Mouse (Mus musculus): ENCODE results near the gene Gm20661. TPM values are rescaled to one million over a fixed set of nuclear protein-coding genes. Genes with fewer than 3 reads are reported as not detected.

Gene Gm20661
- polyA plus RNA-seq (2014; fragmentation: Nextera tagmentation; extraction: Ambion mirVana), result 1.0 and 1.7 TPM in 2 replicates

- DNase-seq (ENCODE audit: low spot score) (peak; percentile 78), ATAC-seq (replicated peaks; ENCODE audit: low FRiP score) (no peak)
- no peak within 1 kb of the TSS for H3K4me3 ChIP-seq (ENCODE audit: low read depth, low read length)
- H3K9ac ChIP-seq (ENCODE audit: low read length), result peak within 1 kb of the TSS; percentile 31
- H3K4me1 ChIP-seq (replicated peaks; ENCODE audit: control insufficient read depth, insufficient read depth, low read length), result peaks cover 14% of the 10 kb centered on the region; the same call in 1 of the 2 replicates
- H3K9me3 ChIP-seq (ENCODE audit: control insufficient read depth, low read length), result no peaks in the 10 kb centered on the region
- peak within 1 kb of the TSS; percentile 77 for H3K27ac ChIP-seq (ENCODE audit: low read depth, low read length)
- H3K36me3 ChIP-seq (ENCODE audit: control insufficient read depth, insufficient read depth, low read length), result no peaks in the 10 kb centered on the region
- H3K4me2 ChIP-seq (ENCODE audit: low read depth, low read length, severe bottlenecking), result peak within 1 kb of the TSS; percentile 36
- peaks cover 15% of the 10 kb centered on the region for H3K27me3 ChIP-seq (ENCODE audit: control insufficient read depth, insufficient read depth, low read length)
- 64% methylated on average over 14 of the region's 14 CpGs for WGBS
Measured at GRCm38 (mm10) chr9:107982681-107983346, at the start of gene Gm20661. Gene Gm20661 (plus strand): TSS chr9:107983058.

- Histone ChIP-seq H3K27ac (ENCODE audit: low read depth, low read length) (no peak overlapping the region), H3K9me3 (ENCODE audit: control insufficient read depth, low read length) (no peaks in the 10 kb centered on the region), H3K36me3 (ENCODE audit: control insufficient read depth, insufficient read depth, low read length) (no peaks in the 10 kb centered on the region), H3K4me3 (ENCODE audit: low read depth, low read length) (no peak overlapping the region), H3K9ac (ENCODE audit: low read length) (no peak overlapping the region), H3K27me3 (ENCODE audit: control insufficient read depth, insufficient read depth, low read length) (no peaks in the 10 kb centered on the region), H3K4me2 (ENCODE audit: low read depth, low read length, severe bottlenecking) (no peak overlapping the region), H3K4me1 (replicated peaks; ENCODE audit: control insufficient read depth, insufficient read depth, low read length) (peaks cover 13% of the 10 kb centered on the region; the same call in 1 of the 2 replicates)
- 87% methylated on average over 11 of the region's 11 CpGs for WGBS
- ATAC-seq (replicated peaks; ENCODE audit: low FRiP score), result no peak
- DNase-seq (ENCODE audit: low spot score), result no peak
Measured at GRCm38 (mm10) chr9:107934146-107934545, 48.7 kb upstream of the Gm20661 start.

GRCm38 (mm10) chr9:107935374-107935773 is 47.5 kb upstream of the Gm20661 start, which contains the start of gene Camkv:
Gene Camkv (plus strand): TSS chr9:107935674.
- Histone ChIP-seq H3K4me3 (ENCODE audit: low read depth, low read length) (peak within 1 kb of the TSS; percentile 52), H3K4me1 (replicated peaks; ENCODE audit: control insufficient read depth, insufficient read depth, low read length) (peaks cover 13% of the 10 kb centered on the region; the same call in 1 of the 2 replicates), H3K9ac (ENCODE audit: low read length) (peak within 1 kb of the TSS; percentile 67), H3K27me3 (ENCODE audit: control insufficient read depth, insufficient read depth, low read length) (no peaks in the 10 kb centered on the region), H3K36me3 (ENCODE audit: control insufficient read depth, insufficient read depth, low read length) (no peaks in the 10 kb centered on the region), H3K27ac (ENCODE audit: low read depth, low read length) (no peak within 1 kb of the TSS), H3K4me2 (ENCODE audit: low read depth, low read length, severe bottlenecking) (peak within 1 kb of the TSS; percentile 98), H3K9me3 (ENCODE audit: control insufficient read depth, low read length) (no peaks in the 10 kb centered on the region)
- WGBS, result 8% methylated on average over 3 of the region's 3 CpGs
- ATAC-seq (replicated peaks; ENCODE audit: low FRiP score) (no peak), DNase-seq (ENCODE audit: low spot score) (no peak)

DNA sequence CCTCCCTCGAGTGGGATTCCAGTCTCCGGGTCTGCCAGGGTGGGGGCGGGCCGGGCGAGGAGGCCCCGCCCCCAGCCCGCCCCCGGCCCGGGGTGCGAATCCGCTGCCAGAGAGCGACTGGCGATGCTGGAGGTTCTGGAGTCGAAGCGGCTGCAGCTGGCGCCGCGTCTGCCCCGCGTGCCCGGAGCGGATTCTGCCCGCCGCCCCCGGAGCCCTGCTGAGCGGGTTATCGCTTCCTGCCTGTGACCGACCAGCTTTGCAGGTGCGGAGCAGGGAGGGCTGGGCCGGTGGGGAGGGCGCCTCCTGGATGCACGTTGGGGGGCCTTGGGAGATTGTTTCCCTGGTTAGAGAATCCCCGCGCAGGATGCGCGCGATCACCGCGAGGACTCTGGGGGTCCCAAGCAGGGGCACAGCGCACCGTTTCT is 47.1 kb upstream of the Gm20661 start:
- H3K9ac ChIP-seq (ENCODE audit: low read length), result peak overlapping the region; percentile 67
- ATAC-seq (replicated peaks; ENCODE audit: low FRiP score) (peak; percentile 66), DNase-seq (ENCODE audit: low spot score) (peak; percentile 72)
- H3K4me1 ChIP-seq (replicated peaks; ENCODE audit: control insufficient read depth, insufficient read depth, low read length), result peaks cover 13% of the 10 kb centered on the region; the same call in 1 of the 2 replicates
- peak overlapping the region; percentile 98 for H3K4me2 ChIP-seq (ENCODE audit: low read depth, low read length, severe bottlenecking)
- under 1% methylated on average over 34 of the region's 41 CpGs for WGBS
- H3K9me3 ChIP-seq (ENCODE audit: control insufficient read depth, low read length), result no peaks in the 10 kb centered on the region
- no peaks in the 10 kb centered on the region for H3K36me3 ChIP-seq (ENCODE audit: control insufficient read depth, insufficient read depth, low read length)
- H3K4me3 ChIP-seq (ENCODE audit: low read depth, low read length), result peak overlapping the region; percentile 52
- H3K27me3 ChIP-seq (ENCODE audit: control insufficient read depth, insufficient read depth, low read length), result no peaks in the 10 kb centered on the region
- no peak overlapping the region for H3K27ac ChIP-seq (ENCODE audit: low read depth, low read length)

GRCm38 (mm10) chr9:107936215-107936822 is 46.5 kb upstream of the Gm20661 start:
- under 1% methylated on average over 29 of the region's 29 CpGs for WGBS
- no peaks in the 10 kb centered on the region for H3K36me3 ChIP-seq (ENCODE audit: control insufficient read depth, insufficient read depth, low read length)
- H3K9ac ChIP-seq (ENCODE audit: low read length), result peak overlapping the region; percentile 67
- H3K4me3 ChIP-seq (ENCODE audit: low read depth, low read length), result peak overlapping the region; percentile 52
- H3K4me2 ChIP-seq (ENCODE audit: low read depth, low read length, severe bottlenecking), result peak overlapping the region; percentile 98
- no peaks in the 10 kb centered on the region for H3K27me3 ChIP-seq (ENCODE audit: control insufficient read depth, insufficient read depth, low read length)
- DNase-seq (ENCODE audit: low spot score) (peak; percentile 67), ATAC-seq (replicated peaks; ENCODE audit: low FRiP score) (peak; percentile 80)
- no peaks in the 10 kb centered on the region for H3K9me3 ChIP-seq (ENCODE audit: control insufficient read depth, low read length)
- no peak overlapping the region for H3K27ac ChIP-seq (ENCODE audit: low read depth, low read length)
- H3K4me1 ChIP-seq (replicated peaks; ENCODE audit: control insufficient read depth, insufficient read depth, low read length), result peaks cover 13% of the 10 kb centered on the region; the same call in 1 of the 2 replicates

DNA sequence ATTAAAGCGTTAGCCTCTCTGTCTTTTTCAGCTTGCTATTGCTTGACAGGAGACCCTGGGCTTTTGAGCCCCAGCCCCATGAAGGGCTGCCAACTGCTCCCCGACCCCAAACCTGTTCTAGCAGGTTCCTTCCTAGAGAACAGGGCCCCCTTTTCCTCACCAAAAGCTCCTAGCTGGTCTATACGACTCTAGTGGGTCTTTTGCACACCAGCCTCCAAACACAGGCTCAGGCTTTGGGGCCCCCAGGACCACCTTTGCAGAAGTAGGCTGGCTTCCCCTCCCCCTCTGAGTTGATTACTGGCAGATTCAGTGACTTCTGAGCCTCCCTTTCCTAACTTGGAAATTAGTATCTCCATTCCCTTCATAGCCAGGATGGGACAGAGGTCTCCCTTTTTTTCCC is 46.0 kb upstream of the Gm20661 start:
- H3K27ac ChIP-seq (ENCODE audit: low read depth, low read length), result no peak overlapping the region
- no peak for ATAC-seq (replicated peaks; ENCODE audit: low FRiP score)

GRCm38 (mm10) chr9:107947241-107948194 is 35.3 kb upstream of the Gm20661 start:
- Histone ChIP-seq H3K4me3 (ENCODE audit: low read depth, low read length) (no peak overlapping the region), H3K9me3 (ENCODE audit: control insufficient read depth, low read length) (no peaks in the 10 kb centered on the region), H3K27me3 (ENCODE audit: control insufficient read depth, insufficient read depth, low read length) (no peaks in the 10 kb centered on the region), H3K36me3 (ENCODE audit: control insufficient read depth, insufficient read depth, low read length) (no peaks in the 10 kb centered on the region), H3K4me1 (replicated peaks; ENCODE audit: control insufficient read depth, insufficient read depth, low read length) (peaks cover 2% of the 10 kb centered on the region; the same call in 1 of the 2 replicates), H3K4me2 (ENCODE audit: low read depth, low read length, severe bottlenecking) (no peak overlapping the region), H3K27ac (ENCODE audit: low read depth, low read length) (no peak overlapping the region), H3K9ac (ENCODE audit: low read length) (no peak overlapping the region)
- no peak for ATAC-seq (replicated peaks; ENCODE audit: low FRiP score)
- 91% methylated on average over 31 of the region's 31 CpGs for WGBS
- no peak for DNase-seq (ENCODE audit: low spot score)

More for the DNA sequence above, 46.0 kb upstream of the Gm20661 start:
- H3K36me3 ChIP-seq (ENCODE audit: control insufficient read depth, insufficient read depth, low read length), result no peaks in the 10 kb centered on the region
- no peak for DNase-seq (ENCODE audit: low spot score)
- H3K9ac ChIP-seq (ENCODE audit: low read length), result peak overlapping the region; percentile 67
- no peaks in the 10 kb centered on the region for H3K9me3 ChIP-seq (ENCODE audit: control insufficient read depth, low read length)
- H3K4me3 ChIP-seq (ENCODE audit: low read depth, low read length), result peak overlapping the region; percentile 52
- H3K4me1 ChIP-seq (replicated peaks; ENCODE audit: control insufficient read depth, insufficient read depth, low read length), result peaks cover 13% of the 10 kb centered on the region; the same call in 1 of the 2 replicates
- WGBS, result 4% methylated on average over 3 of the region's 3 CpGs
- no peaks in the 10 kb centered on the region for H3K27me3 ChIP-seq (ENCODE audit: control insufficient read depth, insufficient read depth, low read length)
- peak overlapping the region; percentile 98 for H3K4me2 ChIP-seq (ENCODE audit: low read depth, low read length, severe bottlenecking)

Measured in forebrain, embryonic 11.5 days (tissue).